10 mouse cellular contexts compared by ENCODE assay signal in the genomic region with DNA sequence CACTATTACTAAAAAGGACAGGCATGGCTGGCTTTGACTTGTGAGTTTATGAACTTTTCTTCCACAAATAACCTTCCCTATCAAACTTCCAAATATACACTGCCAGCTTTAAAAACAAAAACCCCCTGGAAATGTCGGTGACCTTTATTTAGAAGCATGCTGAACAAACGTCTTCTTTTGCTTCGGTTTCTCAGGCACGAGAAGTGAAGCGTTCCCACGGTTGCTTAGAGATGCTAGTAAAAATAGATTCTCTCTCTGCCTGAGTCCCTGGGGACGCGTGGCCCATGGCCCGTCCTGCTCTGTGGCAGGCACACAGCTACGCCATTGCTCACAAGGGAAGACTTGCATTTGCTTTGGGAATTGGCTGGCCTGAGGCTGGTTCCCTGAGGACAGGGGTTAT. TPM values are rescaled to one million over a fixed set of nuclear protein-coding genes. Genes with fewer than 3 reads are reported as not detected.
DNase-seq lines count a peak whose midpoint lies in the region; ATAC-seq lines count a peak whose summit lies in the region.
"Had no signal": no experiment of that assay in that cellular context is flagged by ENCODE, and none has a peak within 500 bp of the region (broad histone marks: within the 10 kb centered on the region; RNA-seq: fewer than 3 reads in every experiment).

No protein-coding gene starts in this region.

- H3K27me3 ChIP-seq in heart, embryonic 14.5 days (ENCODE audit: control insufficient read depth, insufficient read depth, low read length) = no peaks in the 10 kb centered on the region
- no peaks in the 10 kb centered on the region for H3K27me3 ChIP-seq in neural tube, embryonic 14.5 days (ENCODE audit: control insufficient read depth, insufficient read depth, low read length)
- H3K27me3 ChIP-seq: embryonic facial prominence, embryonic 12.5 days; liver, embryonic 15.5 days had no signal

- WGBS in heart, embryonic 14.5 days = 6% methylated on average over 10 of the region's 10 CpGs
- 6% methylated on average over 10 of the region's 10 CpGs for WGBS in neural tube, embryonic 14.5 days

- peak overlapping the region; percentile 31 for H3K4me2 ChIP-seq in heart, embryonic 14.5 days (ENCODE audit: low read length)
- H3K4me2 ChIP-seq in neural tube, embryonic 14.5 days (ENCODE audit: low read depth, low read length) = no peak overlapping the region
- H3K4me2 ChIP-seq: embryonic facial prominence, embryonic 12.5 days; liver, embryonic 15.5 days had no signal

- peak; percentile 30 for DNase-seq in cerebellum, postnatal 14 days
- peak; percentile 56 for DNase-seq in embryo, embryonic 11 days
- DNase-seq in kidney, postnatal 10 days = peak; percentile 75
- no peak for DNase-seq in cerebellum, adult 11-12 months

- H3K36me3 ChIP-seq in heart, embryonic 14.5 days (ENCODE audit: control insufficient read depth, insufficient read depth, low read length) = no peaks in the 10 kb centered on the region
- H3K36me3 ChIP-seq in neural tube, embryonic 14.5 days (ENCODE audit: control insufficient read depth, insufficient read depth, low read length) = no peaks in the 10 kb centered on the region
- H3K36me3 ChIP-seq: embryonic facial prominence, embryonic 12.5 days; liver, embryonic 15.5 days had no signal

- H3K4me3 ChIP-seq in heart, embryonic 14.5 days (ENCODE audit: control insufficient read depth in 1 of 2, insufficient read depth in 1 of 2, low read depth in 1 of 2, low read length in 2 of 2) = no peak overlapping the region
- H3K4me3 ChIP-seq in neural tube, embryonic 14.5 days (ENCODE audit: low read depth, low read length) = no peak overlapping the region
- H3K4me3 ChIP-seq: embryonic facial prominence, embryonic 12.5 days; liver, embryonic 15.5 days had no signal

- peak overlapping the region; percentile 12 for H3K9ac ChIP-seq in heart, embryonic 14.5 days (ENCODE audit: low read length)
- no peak overlapping the region for H3K9ac ChIP-seq in neural tube, embryonic 14.5 days (replicated peaks; ENCODE audit: low read depth, low read length)
- H3K9ac ChIP-seq: embryonic facial prominence, embryonic 12.5 days; liver, embryonic 15.5 days had no signal

- no peaks in the 10 kb centered on the region for H3K9me3 ChIP-seq in heart, embryonic 14.5 days (ENCODE audit: control insufficient read depth, low read length)
- H3K9me3 ChIP-seq in neural tube, embryonic 14.5 days (ENCODE audit: control insufficient read depth, low read length) = no peaks in the 10 kb centered on the region
- H3K9me3 ChIP-seq: embryonic facial prominence, embryonic 12.5 days; liver, embryonic 15.5 days had no signal

- H3K27ac ChIP-seq in heart, embryonic 14.5 days (replicated peaks in 1 of 2; ENCODE audit: control insufficient read depth in 1 of 2, insufficient read depth in 1 of 2, low read depth in 2 of 2, low read length in 2 of 2) = peak overlapping the region; percentile 81 to 87
- 0 out of 2 replicates have a peak overlapping the region, but pooled peaks have one; percentile 11 for H3K27ac ChIP-seq in neural tube, embryonic 14.5 days (ENCODE audit: low read depth, low read length)
- H3K27ac ChIP-seq: embryonic facial prominence, embryonic 12.5 days; liver, embryonic 15.5 days had no signal

- no peak for ATAC-seq in cerebellum, adult (ENCODE audit: insufficient number of reproducible peaks, low FRiP score, low TSS enrichment)
- no peak for ATAC-seq in heart, embryonic 14.5 days (ENCODE audit: insufficient number of reproducible peaks, insufficient read depth, low FRiP score, low read depth)
- ATAC-seq in neural tube, embryonic 14.5 days (ENCODE audit: low read depth) = no peak
- no peak for ATAC-seq in CD4-positive, CD25-positive, alpha-beta regulatory T cell, adult 4 months

- peaks cover 23 to 27% of the 10 kb centered on the region in 2 experiments for H3K4me1 ChIP-seq in heart, embryonic 14.5 days (ENCODE audit: control insufficient read depth in 2 of 2, insufficient read depth in 2 of 2, low read length in 2 of 2)
- H3K4me1 ChIP-seq in neural tube, embryonic 14.5 days (ENCODE audit: control insufficient read depth, insufficient read depth, low read length) = peaks cover 13% of the 10 kb centered on the region; the same call in 1 of the 2 replicates

RNA-seq across cellular contexts. Expression of a gene that starts 17.8 kb away (rescaled TPM):
- 3.1 and 6.2 TPM in 2 replicates for polyA plus RNA-seq in heart, embryonic 14.5 days (2014; fragmentation: Nextera tagmentation; extraction: Ambion mirVana)
- 1.9 and 3.3 TPM in 2 replicates for polyA plus RNA-seq in neural tube, embryonic 14.5 days (2014; fragmentation: Nextera tagmentation; extraction: Ambion mirVana)
- polyA plus RNA-seq in CD4-positive, CD25-positive, alpha-beta regulatory T cell, adult 4 months (2017; shearing (Covaris generic)) = 1 to 10 TPM; 2.9 to 6.9 TPM

RNA-seq across cellular contexts. Expression of a gene that starts 51.5 kb away (rescaled TPM):
- 215 and 228 TPM in 2 replicates for polyA plus RNA-seq in heart, embryonic 14.5 days (2014; fragmentation: Nextera tagmentation; extraction: Ambion mirVana)
- polyA plus RNA-seq in neural tube, embryonic 14.5 days (2014; fragmentation: Nextera tagmentation; extraction: Ambion mirVana) = 259 and 301 TPM in 2 replicates
- 100 to 1,000 TPM; 479 to 556 TPM for polyA plus RNA-seq in CD4-positive, CD25-positive, alpha-beta regulatory T cell, adult 4 months (2017; shearing (Covaris generic))

RNA-seq across cellular contexts. Expression of a gene that starts 51.6 kb away (rescaled TPM):
- polyA plus RNA-seq in heart, embryonic 14.5 days (2014; fragmentation: Nextera tagmentation; extraction: Ambion mirVana) = 66.8 and 72.0 TPM in 2 replicates
- polyA plus RNA-seq in neural tube, embryonic 14.5 days (2014; fragmentation: Nextera tagmentation; extraction: Ambion mirVana) = 14.9 and 23.8 TPM in 2 replicates
- under 1 TPM; 0.09 to 0.19 TPM for polyA plus RNA-seq in CD4-positive, CD25-positive, alpha-beta regulatory T cell, adult 4 months (2017; shearing (Covaris generic))

Comparison
In these comparisons a context has a peak if more than half of its experiments do, and no peak if none do; other contexts are left out.
1. RNA of a gene that starts 51.6 kb away (polyA plus RNA-seq): 66.8 to 72.0 TPM in heart, embryonic 14.5 days and 14.9 to 23.8 TPM in neural tube, embryonic 14.5 days; 0.09 to 0.19 TPM in CD4-positive, CD25-positive, alpha-beta regulatory T cell, adult 4 months; every median in the first group is over 10 times any median in the second.